Mouse (Mus musculus) CD4-positive, CD25-positive, alpha-beta regulatory T cell, adult 2 months (primary cell): ENCODE data around the gene Wdr93.

Source experiments
- DNase-seq: peaks from one replicate; pipeline ENCODE4 v3.0.0-alpha.2; 2012; ENCODE audit warnings: low read depth, low spot score

The Wdr93 gene

DNA sequence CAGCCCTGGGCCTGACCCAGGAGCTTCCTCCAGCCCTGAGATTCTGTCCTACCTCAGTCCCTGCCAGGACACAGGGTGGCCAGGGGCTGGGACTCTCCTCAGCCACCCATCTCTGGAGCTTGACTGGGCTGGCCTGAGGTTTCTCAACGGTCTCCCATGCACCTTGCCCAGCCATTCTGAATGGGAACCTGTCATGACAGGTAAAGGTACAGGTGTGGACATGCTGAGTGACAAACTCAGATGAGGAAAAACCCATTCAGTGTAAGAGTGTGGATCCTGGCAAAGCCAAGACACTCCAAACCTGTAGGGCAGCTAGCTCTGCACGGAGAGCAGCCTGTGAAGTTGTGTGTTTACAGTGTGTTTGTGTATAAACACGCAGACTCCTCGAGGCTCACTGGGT is 57.4 kb downstream of the Wdr93 start:
- DNase-seq = no peak

DNA sequence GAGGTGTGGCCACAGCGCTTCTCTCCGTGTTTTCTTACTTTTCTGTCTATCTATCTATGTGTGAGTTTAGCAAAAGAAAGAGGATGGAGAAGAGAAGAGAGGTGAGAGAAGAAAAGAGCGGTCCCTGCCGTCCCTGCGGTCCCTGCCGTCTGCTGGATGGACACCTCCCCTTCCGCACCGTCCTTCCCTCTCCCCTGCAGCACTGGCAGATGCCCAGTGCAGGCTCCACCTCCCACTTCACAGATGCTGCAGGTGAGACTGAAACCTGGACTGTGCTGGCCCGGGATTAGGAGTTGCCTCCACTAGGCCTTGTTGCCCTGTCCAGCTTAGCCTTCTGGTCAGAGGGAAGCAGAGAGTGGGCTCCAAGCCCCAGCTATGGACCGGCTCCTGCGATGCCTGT is 58.4 kb downstream of the Wdr93 start:
- no peak for DNase-seq

DNA sequence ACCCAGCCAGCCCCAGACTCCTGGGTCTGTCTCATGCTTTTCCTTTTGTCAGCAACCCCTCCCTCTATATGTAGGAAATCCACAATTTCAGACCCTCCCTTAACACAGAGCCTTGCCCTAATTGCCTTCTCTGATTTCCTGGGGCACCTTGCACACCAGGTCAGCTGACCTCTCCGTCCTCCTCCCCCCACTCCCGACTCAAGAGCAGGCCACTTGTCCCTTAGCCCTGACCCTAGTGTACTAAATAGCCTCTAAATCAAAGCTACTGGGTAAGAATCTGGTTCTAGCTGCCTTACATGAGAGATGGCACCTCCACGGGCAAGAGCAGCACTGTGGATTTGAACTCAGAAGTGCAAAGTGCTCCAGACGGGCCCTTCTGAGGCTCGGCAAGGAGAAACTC is 59.1 kb downstream of the Wdr93 start:
- DNase-seq = no peak

DNA sequence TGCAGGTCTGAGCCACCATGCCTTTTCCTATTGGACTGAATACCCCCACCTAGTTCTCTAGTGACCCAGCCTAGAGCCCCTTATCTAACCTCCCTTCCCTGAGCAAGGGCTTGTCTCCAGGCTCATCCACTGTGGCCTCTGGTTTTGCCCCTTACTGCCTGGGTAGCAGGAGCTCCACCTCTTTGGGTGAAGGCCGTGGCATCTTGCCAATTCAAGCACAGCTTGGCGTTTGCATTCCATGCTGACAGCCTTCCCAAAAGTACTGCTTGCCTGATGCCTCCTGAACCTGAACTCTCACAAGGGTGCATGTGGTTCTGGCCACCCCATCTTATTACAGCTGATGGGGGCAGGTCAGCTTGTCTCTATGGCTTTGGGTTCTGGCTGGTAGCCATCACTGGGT is 60.9 kb downstream of the Wdr93 start:
- no peak for DNase-seq

DNA sequence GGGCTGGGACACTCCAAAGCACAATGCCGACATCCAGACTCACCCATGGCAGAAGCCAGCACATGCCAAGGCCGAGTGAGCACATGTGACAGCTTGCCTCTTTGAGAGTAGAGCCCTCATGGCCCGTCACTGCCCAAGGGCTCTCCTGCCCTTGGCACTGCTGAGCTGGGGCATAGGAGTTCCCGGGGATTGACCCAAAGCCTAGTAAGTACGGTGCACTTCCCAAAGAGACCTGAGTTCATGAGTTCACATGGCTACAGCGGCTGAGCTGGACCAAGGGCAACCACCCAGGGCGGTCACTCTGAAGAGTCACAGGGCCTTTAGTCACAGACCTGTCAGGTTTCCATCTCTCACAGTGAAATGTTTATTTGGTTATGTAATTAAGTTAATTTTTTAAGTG is 65.6 kb downstream of the Wdr93 start:
- no peak for DNase-seq

DNA sequence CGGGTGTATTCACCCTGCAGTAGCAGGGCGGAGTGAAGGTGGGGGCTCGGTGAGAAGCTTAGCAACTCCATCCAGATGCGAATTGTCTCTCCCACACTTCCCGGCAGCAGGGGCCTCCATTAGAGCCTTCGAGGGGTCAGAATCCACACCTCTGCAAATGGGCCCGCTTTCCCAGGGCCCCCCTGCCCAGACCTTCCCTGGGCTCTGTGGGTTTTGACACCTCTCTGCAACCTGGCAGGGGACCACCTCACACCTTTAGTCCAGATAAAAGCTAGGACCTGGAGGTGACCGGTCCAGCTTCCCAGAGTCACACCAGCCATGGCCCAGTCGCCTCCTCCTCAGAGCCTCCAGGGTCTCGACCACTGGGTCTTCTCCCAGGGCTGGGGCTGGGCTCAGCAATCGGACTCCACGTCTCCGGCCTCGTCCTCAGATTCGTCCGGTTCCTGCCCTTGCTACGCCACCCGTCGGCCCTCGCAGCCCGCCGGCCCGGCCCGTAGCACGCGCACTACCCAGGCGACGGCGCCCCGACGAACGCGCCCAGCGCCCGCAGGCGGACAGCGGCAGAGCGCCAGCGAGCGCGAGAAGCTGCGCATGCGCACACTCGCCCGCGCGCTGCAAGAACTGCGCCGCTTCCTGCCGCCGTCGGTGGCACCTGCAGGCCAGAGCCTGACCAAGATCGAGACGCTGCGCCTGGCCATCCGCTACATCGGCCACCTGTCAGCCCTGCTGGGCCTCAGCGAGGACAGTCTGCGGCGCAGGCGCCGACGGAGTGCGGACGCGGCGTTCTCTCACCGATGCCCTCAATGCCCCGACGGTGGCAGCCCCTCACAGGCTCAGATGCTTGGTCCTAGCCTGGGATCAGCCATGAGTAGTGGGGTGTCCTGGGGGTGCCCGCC is 67.9 kb downstream of the Wdr93 start, which contains the start of gene Mesp2:
Gene Mesp2 (plus strand): TSS at position 117 of the 896 bp plus-strand sequence.
- peak; percentile 92 for DNase-seq

DNA sequence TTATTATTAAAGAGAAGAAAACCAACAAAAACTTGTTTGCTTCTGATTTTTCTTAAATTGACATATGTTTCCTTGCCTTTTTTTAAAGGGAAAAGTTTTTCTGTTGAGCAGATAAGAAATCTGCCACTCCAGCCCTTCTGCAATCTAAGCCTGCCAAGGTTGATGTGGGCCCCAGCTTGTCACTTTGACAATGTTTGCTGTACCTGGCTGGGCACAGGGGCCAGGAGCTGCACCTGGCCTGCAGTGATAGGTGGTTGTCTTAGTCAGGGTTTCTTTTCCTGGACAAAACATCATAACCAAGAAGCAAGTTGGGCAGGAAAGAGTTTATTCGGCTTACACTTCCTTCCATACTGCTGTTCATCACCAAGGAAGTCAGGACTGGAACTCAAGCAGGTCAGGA is 70.4 kb downstream of the Wdr93 start:
- DNase-seq = no peak

DNA sequence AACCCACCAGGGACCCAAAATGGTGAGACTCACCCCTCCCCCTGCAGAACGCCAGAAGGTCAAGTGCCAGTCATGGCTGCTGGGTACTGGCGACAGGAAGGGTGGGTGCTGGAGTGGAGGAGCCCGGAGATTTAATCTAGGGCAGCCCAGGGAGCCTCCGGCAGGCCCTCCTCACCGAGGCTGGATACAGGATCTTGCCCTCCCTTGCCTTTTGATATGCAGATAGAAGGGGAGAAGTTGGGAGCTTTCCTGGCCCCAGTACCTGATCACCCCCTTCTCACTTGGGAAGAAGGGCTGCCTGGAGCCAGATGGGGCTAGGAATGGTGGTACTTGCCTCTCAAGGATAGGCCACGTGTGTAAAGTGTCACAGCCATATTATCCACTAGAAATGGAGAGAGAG is 75.4 kb downstream of the Wdr93 start:
- DNase-seq = no peak

DNA sequence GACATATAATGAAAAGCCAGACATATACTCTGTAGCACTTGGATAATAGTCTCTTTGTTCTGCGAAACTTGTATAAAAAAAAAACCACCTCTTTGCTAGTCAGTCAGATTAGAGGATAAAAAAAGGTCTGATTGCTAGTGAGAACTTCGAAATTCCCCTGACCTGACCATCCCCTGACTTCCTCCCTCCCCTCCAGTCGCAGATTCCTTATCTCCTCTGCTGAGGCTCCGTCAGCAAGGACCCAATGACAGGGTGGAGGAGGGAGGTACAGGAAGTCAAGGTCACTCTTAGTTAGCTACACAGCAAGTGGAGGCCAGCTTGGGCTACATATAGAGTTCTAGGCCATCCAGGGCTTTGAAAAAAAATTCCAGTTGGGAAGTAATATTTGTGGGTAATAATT is 76.6 kb downstream of the Wdr93 start:
- DNase-seq = no peak

DNA sequence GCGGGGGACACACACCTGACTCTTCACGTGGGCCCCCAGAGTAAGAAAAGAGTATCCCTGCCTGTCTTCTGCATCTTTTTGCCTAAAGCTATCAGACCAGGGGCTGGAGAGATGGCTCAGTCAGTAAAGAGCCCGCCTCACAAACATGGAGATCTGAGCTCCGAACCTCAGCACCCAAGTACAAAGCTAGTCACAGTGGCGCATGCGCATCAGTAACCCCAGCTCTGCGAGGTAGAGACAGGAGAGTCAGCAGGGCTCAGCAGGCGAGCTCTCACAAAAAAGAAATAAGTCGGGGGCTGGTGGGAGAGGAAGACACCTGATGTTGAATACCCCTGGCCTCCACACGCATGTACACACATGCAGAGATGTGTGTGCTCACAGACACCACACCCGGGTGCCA is 77.0 kb downstream of the Wdr93 start:
- DNase-seq = no peak

DNA sequence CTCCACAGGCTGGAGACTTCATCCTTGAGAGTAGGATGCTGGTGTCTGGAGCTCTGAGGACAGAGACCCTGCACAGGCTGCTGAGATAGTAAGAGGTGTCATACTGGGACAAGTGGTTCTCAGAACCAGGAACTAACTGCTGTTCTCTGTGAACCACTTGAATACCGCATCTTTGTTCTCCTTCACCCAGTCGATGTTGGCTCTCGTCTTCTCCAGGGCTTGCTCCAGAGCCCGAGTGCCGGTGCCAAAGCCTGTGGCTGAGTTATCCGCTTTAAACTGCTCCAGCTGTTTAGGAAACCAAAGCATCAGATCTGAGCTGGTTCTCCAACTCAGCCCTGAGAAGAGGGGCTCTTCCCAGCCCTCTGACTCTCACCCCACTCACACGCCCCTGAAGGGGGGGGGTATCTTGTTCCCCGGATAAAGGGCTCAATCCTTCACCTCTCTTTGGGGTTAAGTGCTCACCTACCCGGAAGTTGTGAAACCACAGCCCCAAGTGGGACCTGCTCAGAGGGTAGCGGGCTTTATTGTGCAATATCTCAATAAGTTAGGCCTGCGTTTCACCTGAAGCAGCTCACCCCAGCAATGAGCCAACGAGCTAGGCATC is 79.2 kb downstream of the Wdr93 start:
- DNase-seq = no peak

DNA sequence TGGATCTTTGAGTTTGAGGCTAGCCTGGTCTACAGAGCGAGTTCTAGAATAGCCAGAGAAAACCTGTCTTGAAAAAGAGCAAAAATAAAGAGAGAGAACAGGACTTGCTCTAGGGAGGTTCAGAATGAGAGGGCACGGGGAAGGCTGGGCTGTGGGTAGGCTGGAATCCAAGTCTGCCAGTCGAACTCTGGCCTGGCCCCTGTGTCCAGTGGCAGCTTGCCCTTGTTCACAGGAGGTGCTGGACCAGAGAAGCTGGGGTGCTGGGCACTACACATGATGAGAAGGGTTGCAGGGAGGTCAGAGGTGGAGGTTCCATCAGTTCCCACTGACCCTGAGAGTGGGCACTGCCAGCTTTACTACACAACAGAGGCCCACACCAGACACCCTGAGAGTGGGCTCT is 85.4 kb downstream of the Wdr93 start:
- DNase-seq = no peak

DNA sequence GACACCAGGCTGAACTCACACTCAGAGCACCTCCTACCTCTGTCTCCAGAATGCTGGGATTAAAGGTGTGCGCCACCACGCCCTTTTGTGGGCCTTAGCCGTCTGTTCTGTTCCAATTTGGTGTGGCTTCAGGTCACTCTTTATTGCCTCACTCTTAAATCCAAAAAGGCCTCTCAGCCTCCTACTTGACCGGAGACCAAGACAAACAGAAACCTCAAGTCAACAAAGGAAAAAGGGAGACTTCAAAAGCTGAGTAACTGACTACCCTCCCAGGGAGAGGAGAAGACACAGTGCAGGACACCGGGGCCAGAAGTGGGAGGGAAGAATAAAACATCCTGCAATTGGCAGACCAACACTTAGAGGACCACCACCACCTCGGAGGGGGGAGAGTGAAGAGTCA is 88.2 kb downstream of the Wdr93 start:
- DNase-seq = no peak

DNA sequence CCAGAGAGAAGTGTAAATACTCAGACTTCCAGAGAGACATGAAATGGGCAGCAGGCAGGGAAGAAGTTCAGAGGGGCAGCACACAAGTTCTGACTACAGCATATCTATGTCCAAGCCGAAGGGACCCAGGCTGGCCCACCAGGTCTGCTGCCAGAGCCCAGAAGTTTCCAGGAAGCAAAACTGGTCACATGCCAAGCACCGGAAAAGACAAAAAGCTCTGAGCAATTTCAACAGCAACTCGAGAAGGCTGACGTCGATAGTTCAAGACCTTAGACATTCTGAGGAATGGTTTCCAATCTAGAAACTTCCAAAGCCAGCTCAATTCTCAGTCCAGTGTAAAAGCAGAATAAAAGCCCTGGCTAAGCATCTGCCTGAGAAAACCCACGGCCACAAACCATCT is 88.6 kb downstream of the Wdr93 start:
- no peak for DNase-seq

DNA sequence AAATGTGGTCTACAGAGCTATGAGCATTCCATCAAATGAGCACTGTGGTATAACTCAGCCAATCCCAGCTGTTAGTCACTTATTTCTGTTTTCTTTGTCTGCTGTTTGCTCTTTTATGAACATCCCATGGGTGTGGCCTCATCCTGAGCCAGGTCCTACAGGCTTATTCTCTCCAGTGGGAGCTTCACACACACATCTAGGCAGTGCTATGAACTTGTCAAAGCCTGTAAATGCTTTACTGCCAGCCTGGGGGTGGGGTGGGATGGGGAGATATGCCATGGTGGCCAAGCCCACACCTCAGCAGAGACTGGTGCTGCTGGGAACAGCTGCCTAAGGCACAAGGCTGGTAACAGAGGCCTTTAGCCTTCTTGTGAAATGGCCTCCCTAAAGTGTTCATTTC is 90.0 kb downstream of the Wdr93 start:
- DNase-seq = no peak

DNA sequence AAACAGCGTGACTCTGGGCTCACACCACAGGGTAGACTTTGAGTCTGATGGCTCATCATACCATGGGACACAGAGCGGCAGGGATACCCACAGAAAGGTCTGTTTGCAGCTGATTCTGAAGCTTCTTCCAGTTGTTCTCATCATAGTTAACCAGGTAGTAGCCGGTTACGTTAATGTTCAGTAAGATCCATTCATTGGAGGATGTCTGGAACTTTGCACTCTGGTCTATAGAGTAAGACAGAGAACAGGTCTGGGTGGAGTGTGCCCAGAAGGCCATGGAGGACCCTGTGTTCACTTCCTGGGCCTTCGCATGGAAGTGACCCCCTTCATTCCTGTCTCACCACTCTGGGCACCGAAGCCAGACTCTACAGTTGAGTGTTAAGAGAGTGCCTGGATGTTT is 92.2 kb downstream of the Wdr93 start:
- DNase-seq = no peak
